Mouse (Mus musculus): Measurements from ENCODE around the gene 1110008P14Rik. TPM values are rescaled to one million over a fixed set of nuclear protein-coding genes. Genes with fewer than 3 reads are reported as not detected.

The 1110008P14Rik gene
- polyA plus RNA-seq, 1 experiment from 2014 or later: 100 TPM

DNA sequence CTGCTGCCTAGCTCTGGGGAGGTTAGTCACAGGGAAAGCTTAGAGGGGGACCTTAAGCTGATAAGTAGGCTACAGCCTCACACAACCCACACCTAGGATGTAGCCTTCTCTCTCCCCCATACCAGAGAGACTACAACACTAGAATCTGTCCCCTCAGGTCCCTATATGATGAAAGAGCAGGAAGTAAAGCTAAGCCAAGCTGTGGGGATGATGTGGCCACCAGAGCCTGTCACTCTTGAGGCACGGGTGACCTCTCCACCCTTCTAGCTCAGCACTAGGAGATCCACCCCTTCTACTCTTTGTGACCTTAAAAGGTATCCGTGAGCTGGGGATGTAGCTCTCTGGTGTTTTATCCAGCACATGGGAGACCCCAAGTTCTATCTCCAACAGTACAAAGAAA is 7.4 kb upstream of the 1110008P14Rik start:
- Histone ChIP-seq H3K27ac (ENCODE audit: low read depth, low read length) (no peak overlapping the region), H3K27me3 (replicated peaks; ENCODE audit: control insufficient read depth, insufficient read depth, low read length) (no peaks in the 10 kb centered on the region), H3K4me2 (replicated peaks; ENCODE audit: low read depth) (no peak overlapping the region), H3K4me1 (replicated peaks; ENCODE audit: control insufficient read depth, insufficient read depth, low read length) (no peaks in the 10 kb centered on the region), H3K9me3 (ENCODE audit: control insufficient read depth) (no peaks in the 10 kb centered on the region), H3K4me3 (ENCODE audit: low read depth, low read length) (no peak overlapping the region), H3K36me3 (ENCODE audit: control insufficient read depth, insufficient read depth) (no peaks in the 10 kb centered on the region), H3K9ac (ENCODE audit: low read depth, low read length) (no peak overlapping the region)
- ATAC-seq: no peak
- no peak for TF ChIP-seq CTCF (IDR thresholded peaks at IDR 0.05; ENCODE audit: low read depth)
- WGBS: 83% methylated on average over 2 of the region's 2 CpGs

DNA sequence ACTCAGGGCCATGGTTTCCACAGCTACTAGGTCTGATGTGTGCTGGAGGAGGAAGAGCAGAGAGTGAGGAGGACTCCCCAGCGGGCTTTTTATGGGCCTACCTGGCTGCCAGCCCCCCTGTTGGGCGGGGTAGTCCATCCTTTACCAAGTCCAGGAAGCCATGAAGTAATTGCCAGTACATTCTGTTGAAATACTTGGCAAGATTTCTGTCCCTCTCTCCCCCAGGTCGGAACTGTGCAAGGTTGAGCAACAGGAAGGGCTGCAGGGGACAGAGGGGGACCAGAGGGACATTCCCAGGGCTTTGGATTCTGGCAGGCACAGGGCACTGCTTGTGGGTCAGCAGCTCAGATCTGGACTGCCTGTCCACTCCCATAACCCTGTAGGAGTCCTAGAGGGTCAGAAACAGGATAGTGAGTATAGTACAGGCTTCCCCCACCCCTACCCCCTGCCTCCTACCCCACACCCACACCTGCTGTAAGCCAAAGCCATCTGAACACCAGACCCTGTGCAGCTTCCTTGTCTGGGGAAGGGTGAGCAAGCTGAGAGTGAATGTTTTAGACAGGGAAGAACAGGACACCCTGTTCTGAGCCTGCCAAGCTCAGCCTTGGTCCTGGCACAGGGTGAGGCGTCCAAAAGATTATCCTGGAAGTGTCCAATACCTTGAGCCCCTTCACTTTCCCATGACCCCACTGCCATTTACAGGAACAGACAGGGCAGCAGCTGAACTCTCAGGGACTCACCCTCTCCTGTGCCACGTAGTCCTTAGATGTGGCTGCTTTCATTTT is 6.2 kb upstream of the 1110008P14Rik start, which contains the start of gene Lcn2:
Gene Lcn2 (minus strand): TSS at position 547 of the 785 bp plus-strand sequence.
- H3K9ac ChIP-seq (ENCODE audit: low read depth, low read length): no peak within 1 kb of the TSS
- H3K4me3 ChIP-seq (ENCODE audit: low read depth, low read length): no peak within 1 kb of the TSS
- no peaks in the 10 kb centered on the region for H3K9me3 ChIP-seq (ENCODE audit: control insufficient read depth)
- H3K27ac ChIP-seq (ENCODE audit: low read depth, low read length): no peak within 1 kb of the TSS
- H3K4me2 ChIP-seq (replicated peaks; ENCODE audit: low read depth): no peak within 1 kb of the TSS
- H3K36me3 ChIP-seq (ENCODE audit: control insufficient read depth, insufficient read depth): no peaks in the 10 kb centered on the region
- WGBS: 60% methylated on average over 5 of the region's 5 CpGs
- ATAC-seq: no peak
- TF ChIP-seq CTCF (IDR thresholded peaks at IDR 0.05; ENCODE audit: low read depth): no peak
- no peaks in the 10 kb centered on the region for H3K4me1 ChIP-seq (replicated peaks; ENCODE audit: control insufficient read depth, insufficient read depth, low read length)
- H3K27me3 ChIP-seq (replicated peaks; ENCODE audit: control insufficient read depth, insufficient read depth, low read length): no peaks in the 10 kb centered on the region

DNA sequence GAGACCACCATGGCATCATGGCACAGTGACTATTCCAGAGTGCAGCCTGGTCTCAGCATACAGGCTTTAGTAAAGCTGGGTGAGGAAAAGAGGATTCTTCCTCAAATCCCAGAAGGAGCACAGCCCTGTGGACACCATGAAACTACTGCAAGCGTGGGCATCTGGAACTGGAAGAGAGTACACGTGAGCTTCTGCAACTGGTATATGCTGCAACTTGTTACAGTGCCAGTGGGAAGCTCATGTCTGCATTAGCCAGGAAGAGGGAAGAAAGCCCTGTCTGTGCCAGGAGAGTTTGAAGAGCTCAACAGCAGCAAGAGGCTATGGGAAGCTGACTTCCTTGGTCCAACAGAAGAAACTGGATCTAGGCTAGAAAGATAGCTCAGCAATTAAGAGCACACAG is 951 bp upstream of the 1110008P14Rik start:
- no peak for ATAC-seq
- no peaks in the 10 kb centered on the region for H3K9me3 ChIP-seq (ENCODE audit: control insufficient read depth)
- peak overlapping the region; percentile 82; the same call in 1 of the 2 replicates for H3K4me2 ChIP-seq (replicated peaks; ENCODE audit: low read depth)
- peaks cover 16% of the 10 kb centered on the region for H3K36me3 ChIP-seq (ENCODE audit: control insufficient read depth, insufficient read depth)
- 78% methylated on average over 2 of the region's 2 CpGs for WGBS
- no peak overlapping the region for H3K9ac ChIP-seq (ENCODE audit: low read depth, low read length)
- H3K27ac ChIP-seq (ENCODE audit: low read depth, low read length): no peak overlapping the region
- no peak for TF ChIP-seq CTCF (IDR thresholded peaks at IDR 0.05; ENCODE audit: low read depth)
- H3K4me3 ChIP-seq (ENCODE audit: low read depth, low read length): no peak overlapping the region
- 0 out of 2 replicates have a peak, but pooled peaks cover 4% of the 10 kb centered on the region for H3K4me1 ChIP-seq (replicated peaks; ENCODE audit: control insufficient read depth, insufficient read depth, low read length)
- H3K27me3 ChIP-seq (replicated peaks; ENCODE audit: control insufficient read depth, insufficient read depth, low read length): no peaks in the 10 kb centered on the region

DNA sequence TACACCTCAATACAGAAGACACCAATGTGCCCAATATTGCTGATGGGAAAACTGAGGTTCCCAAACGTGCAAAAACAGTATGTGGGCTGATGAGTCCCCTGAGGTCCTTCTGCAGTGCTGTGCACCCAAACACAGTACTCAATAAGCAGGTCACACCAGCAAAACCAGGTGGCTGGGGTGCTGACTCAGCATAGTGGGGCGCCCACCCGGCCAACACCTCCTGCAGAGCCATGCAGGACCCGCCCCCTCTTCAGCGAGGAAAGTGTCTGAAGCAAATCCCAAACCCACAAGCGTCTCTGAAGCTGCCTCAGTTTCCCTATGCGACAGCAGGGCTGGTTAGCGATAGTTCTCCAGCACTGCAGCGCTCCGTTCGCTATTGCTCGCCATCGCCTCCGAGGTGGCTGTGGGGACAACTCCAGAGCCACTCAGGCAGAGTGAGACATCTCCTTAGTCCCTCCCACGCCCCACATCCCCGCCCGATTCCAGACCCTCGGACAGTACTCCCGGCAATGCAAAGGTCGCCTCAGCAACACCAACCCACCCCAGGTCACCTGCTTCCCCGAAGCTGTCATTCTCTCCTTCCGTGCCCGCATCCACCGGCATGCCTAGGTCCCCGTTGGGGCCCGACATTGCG is 480 bp downstream of the 1110008P14Rik start:
- 0 out of 2 replicates have a peak overlapping the region, but pooled peaks have one; percentile 46 for H3K27ac ChIP-seq (ENCODE audit: low read depth, low read length)
- peaks cover 30% of the 10 kb centered on the region for H3K36me3 ChIP-seq (ENCODE audit: control insufficient read depth, insufficient read depth)
- peak; percentile 23 for ATAC-seq
- peak overlapping the region; percentile 47 for H3K4me3 ChIP-seq (ENCODE audit: low read depth, low read length)
- peak overlapping the region; percentile 82 for H3K4me2 ChIP-seq (replicated peaks; ENCODE audit: low read depth)
- H3K4me1 ChIP-seq (replicated peaks; ENCODE audit: control insufficient read depth, insufficient read depth, low read length): 0 out of 2 replicates have a peak, but pooled peaks cover 4% of the 10 kb centered on the region
- no peaks in the 10 kb centered on the region for H3K27me3 ChIP-seq (replicated peaks; ENCODE audit: control insufficient read depth, insufficient read depth, low read length)
- no peak for TF ChIP-seq CTCF (IDR thresholded peaks at IDR 0.05; ENCODE audit: low read depth)
- H3K9ac ChIP-seq (ENCODE audit: low read depth, low read length): peak overlapping the region; percentile 38
- WGBS: 1% methylated on average over 27 of the region's 27 CpGs
- no peaks in the 10 kb centered on the region for H3K9me3 ChIP-seq (ENCODE audit: control insufficient read depth)

DNA sequence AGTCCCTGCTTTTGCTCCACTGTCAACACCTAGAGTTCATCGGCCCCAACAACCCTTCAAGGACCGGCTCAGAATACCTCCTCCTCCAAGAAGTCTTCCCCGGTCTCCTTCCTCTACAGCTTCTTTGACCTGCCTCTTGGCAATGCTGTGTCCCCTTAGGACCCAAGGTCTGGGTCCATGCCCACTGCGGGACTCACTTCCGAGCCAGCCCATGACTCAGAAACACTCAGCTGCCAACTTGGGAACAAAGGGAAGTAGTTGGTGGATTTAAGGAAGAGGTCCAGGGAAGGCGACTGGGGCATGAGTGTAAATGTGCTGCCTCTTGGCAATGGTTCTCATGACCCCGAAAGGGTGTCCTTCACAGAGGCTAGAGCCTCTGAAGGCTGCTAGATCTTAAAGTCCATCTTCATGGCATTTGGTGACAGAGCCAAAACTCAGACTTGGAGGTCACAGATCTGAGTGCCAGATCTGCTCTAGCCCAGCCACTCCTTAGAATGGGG is 1.7 kb downstream of the 1110008P14Rik start:
- Histone ChIP-seq H3K4me1 (replicated peaks; ENCODE audit: control insufficient read depth, insufficient read depth, low read length) (0 out of 2 replicates have a peak, but pooled peaks cover 4% of the 10 kb centered on the region), H3K27ac (ENCODE audit: low read depth, low read length) (no peak overlapping the region), H3K4me2 (replicated peaks; ENCODE audit: low read depth) (no peak overlapping the region), H3K36me3 (ENCODE audit: control insufficient read depth, insufficient read depth) (peaks cover 42% of the 10 kb centered on the region), H3K4me3 (ENCODE audit: low read depth, low read length) (no peak overlapping the region), H3K27me3 (replicated peaks; ENCODE audit: control insufficient read depth, insufficient read depth, low read length) (no peaks in the 10 kb centered on the region), H3K9me3 (ENCODE audit: control insufficient read depth) (no peaks in the 10 kb centered on the region), H3K9ac (ENCODE audit: low read depth, low read length) (no peak overlapping the region)
- no peak for TF ChIP-seq CTCF (IDR thresholded peaks at IDR 0.05; ENCODE audit: low read depth)
- WGBS: 82% methylated on average over 7 of the region's 7 CpGs
- no peak for ATAC-seq

DNA sequence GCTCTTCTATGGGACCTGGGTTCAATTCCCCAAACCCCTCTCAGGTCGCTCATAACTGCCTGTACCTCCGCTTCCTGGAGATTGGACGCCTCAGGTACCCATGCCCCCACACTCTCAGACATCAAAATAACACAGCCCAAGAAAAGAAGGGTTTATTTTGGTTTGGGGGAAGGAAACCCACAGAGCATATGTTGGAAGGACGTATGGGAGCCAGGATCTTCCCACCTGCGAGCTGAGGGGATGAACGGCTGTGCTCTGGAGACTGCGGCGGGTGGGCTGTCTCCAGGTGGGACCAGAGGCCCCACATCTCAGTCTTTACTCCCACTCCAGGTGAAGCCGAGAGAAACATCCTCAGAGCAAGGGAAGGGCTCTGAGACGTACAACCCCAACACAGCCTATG is 4.8 kb downstream of the 1110008P14Rik start:
- Histone ChIP-seq H3K4me1 (replicated peaks; ENCODE audit: control insufficient read depth, insufficient read depth, low read length) (0 out of 2 replicates have a peak, but pooled peaks cover 4% of the 10 kb centered on the region), H3K36me3 (ENCODE audit: control insufficient read depth, insufficient read depth) (peaks cover 63% of the 10 kb centered on the region), H3K9ac (ENCODE audit: low read depth, low read length) (no peak overlapping the region), H3K27ac (ENCODE audit: low read depth, low read length) (no peak overlapping the region), H3K9me3 (ENCODE audit: control insufficient read depth) (no peaks in the 10 kb centered on the region), H3K27me3 (replicated peaks; ENCODE audit: control insufficient read depth, insufficient read depth, low read length) (no peaks in the 10 kb centered on the region), H3K4me3 (ENCODE audit: low read depth, low read length) (no peak overlapping the region), H3K4me2 (replicated peaks; ENCODE audit: low read depth) (no peak overlapping the region)
- no peak for TF ChIP-seq CTCF (IDR thresholded peaks at IDR 0.05; ENCODE audit: low read depth)
- ATAC-seq: no peak
- 93% methylated on average over 10 of the region's 10 CpGs for WGBS

Measured in intestine, postnatal 0 days (tissue).